Mouse (Mus musculus): ENCODE measurements around the gene Arl15.

DNA sequence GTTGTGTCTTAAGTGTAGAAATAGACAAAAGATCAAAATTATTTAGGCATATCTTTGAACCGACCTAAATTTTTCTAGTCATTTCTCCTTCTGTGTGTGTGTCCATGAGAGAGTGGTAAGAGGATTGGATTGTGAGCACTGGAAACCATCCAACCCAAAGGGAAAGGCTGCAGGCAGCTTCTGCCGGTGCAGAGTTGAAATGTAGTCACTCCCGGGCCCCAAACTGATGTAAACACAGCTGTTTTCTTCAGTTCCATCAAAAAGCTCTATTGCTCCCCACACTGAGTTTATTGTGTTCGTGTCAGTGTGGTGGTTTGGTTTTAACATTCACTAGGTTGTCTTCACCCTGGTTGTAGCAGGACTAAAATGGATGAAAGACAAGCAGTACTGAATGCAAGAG lies 153.2 kb downstream of the Arl15 start:
- TF ChIP-seq POLR2A (IDR thresholded peaks at IDR 0.05; ENCODE audit: low read depth, low read length): no peak
- TF ChIP-seq CTCF (IDR thresholded peaks at IDR 0.05; ENCODE audit: extremely low read depth, insufficient read depth, insufficient read length, insufficient replicate concordance): no peak
